Mouse (Mus musculus) heart, embryonic 11.5 days (tissue): ENCODE results near the gene Tcam1. TPM values are rescaled to one million over a fixed set of nuclear protein-coding genes. Genes with fewer than 3 reads are reported as not detected.

Source experiments
- ATAC-seq: fragments of 200-750 bp; cut with Nextera tagmentation; replicated peaks from 2 replicates; pipeline ENCODE4 v1.8.0; 2017; ENCODE audit warnings: moderate library complexity; ENCODE audit not compliant: insufficient number of reproducible peaks, low FRiP score, low TSS enrichment
- H3K27ac ChIP-seq: fragments of 300-500 bp; sonication (generic); 2 replicates; pipeline ENCODE4 v1.5.1; 2014; ENCODE audit warnings: mild to moderate bottlenecking, low read depth, low read length
- H3K27me3 ChIP-seq: fragments of 300-500 bp; sonication (generic); 2 replicates; pipeline ENCODE4 v1.6.1; 2014; ENCODE audit warnings: mild to moderate bottlenecking, low read length, mixed read lengths; ENCODE audit not compliant: control insufficient read depth, insufficient read depth
- H3K36me3 ChIP-seq: fragments of 300-500 bp; sonication (generic); 2 replicates; pipeline ENCODE4 v1.6.1; 2014; ENCODE audit warnings: mild to moderate bottlenecking, low read length, moderate library complexity, mixed read lengths; ENCODE audit not compliant: control insufficient read depth, insufficient read depth
- H3K4me1 ChIP-seq: fragments of 300-500 bp; sonication (generic); 2 replicates; pipeline ENCODE4 v1.6.1; 2014; ENCODE audit warnings: low read length; ENCODE audit not compliant: control insufficient read depth, insufficient read depth
- H3K4me2 ChIP-seq: fragments of 300-500 bp; sonication (generic); 2 replicates; pipeline ENCODE4 v1.6.1; 2014; ENCODE audit warnings: mild to moderate bottlenecking, moderate library complexity
- H3K4me3 ChIP-seq: fragments of 300-500 bp; sonication (generic); 2 replicates; pipeline ENCODE4 v1.5.1; 2014; ENCODE audit warnings: low read depth, low read length
- H3K9ac ChIP-seq: fragments of 300-500 bp; sonication (generic); 2 replicates; pipeline ENCODE4 v1.6.1; 2014; ENCODE audit warnings: mild to moderate bottlenecking, low read depth, low read length, moderate library complexity
- H3K9me3 ChIP-seq: fragments of 300-500 bp; sonication (generic); replicated peaks from 2 replicates; pipeline ENCODE4 v1.6.1; 2016; ENCODE audit warnings: low read length; ENCODE audit not compliant: control insufficient read depth
- WGBS: fragments of 180-500 bp; shearing (Covaris S2); extraction: QIAGEN DNeasy Blood & Tissue Kit; methylation state at CpG from one replicate; pipeline ENCODE4 v1.1.7; 2014; ENCODE audit not compliant: insufficient replicate concordance; 5-methylcytosine and 5-hydroxymethylcytosine counted together
- polyA plus RNA-seq: library from polyadenylated mRNA; unstranded; fragments of >200 nt; fragmentation: Nextera tagmentation; extraction: Ambion mirVana; gene quantifications from 2 replicates; pipeline ENCODE4 v1.2.1, GENCODE M21; 2014

Tcam1 gene
- polyA plus RNA-seq, 1 experiment from 2014 or later = 0.13 TPM

DNA sequence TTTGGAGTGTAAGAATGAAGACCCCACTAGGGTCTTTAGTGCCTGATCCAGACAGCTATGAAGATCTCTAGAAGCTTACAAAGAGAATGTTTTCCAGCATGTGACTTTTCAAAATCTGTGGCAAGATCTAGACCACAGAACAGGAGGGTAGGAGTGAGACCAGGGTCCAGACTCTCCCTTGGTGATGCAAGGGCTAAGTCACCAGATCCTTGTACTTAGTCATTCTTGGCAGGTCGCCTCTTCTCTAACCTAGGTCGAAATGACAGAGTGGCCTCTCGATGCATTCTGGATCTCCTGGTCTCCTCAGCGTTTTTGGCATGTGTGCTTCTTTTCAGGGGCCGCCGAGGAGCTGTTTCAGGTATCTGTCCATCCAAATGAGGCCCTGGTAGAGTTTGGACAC lies 6.0 kb downstream of the Tcam1 start:
- H3K4me1 ChIP-seq = no peaks in the 10 kb centered on the region
- H3K9ac ChIP-seq = no peak overlapping the region
- H3K36me3 ChIP-seq = no peaks in the 10 kb centered on the region
- whole genome bisulfite sequencing = 81% methylated on average over 6 of the region's 6 CpGs
- no peaks in the 10 kb centered on the region for H3K9me3 ChIP-seq
- H3K27me3 ChIP-seq = no peaks in the 10 kb centered on the region
- ATAC-seq = no peak
- no peak overlapping the region for H3K4me2 ChIP-seq
- no peak overlapping the region for H3K4me3 ChIP-seq
- H3K27ac ChIP-seq = no peak overlapping the region

DNA sequence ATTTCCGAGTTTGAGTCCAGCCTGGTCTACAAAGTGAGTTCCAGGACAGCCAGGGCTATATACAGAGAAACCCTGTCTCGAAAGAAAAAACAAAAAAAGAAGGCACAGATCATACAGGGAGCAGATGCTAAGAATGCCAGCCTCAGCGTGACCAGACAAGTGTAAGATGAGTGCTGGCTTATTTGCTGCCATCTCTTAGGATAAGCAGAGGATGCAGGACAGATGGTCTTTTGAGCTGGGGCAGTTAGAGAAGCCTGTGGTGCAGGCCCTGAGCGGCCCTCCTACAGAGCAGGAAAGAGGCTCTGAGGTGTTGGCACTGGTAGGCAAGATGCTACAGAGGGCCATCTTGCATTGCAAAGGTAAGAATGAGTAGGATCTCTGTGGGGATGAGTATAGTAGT lies 6.9 kb downstream of the Tcam1 start:
- WGBS = 74% methylated on average over 4 of the region's 4 CpGs
- no peak overlapping the region for H3K4me3 ChIP-seq
- no peaks in the 10 kb centered on the region for H3K36me3 ChIP-seq
- no peak for ATAC-seq
- no peak overlapping the region for H3K9ac ChIP-seq
- no peaks in the 10 kb centered on the region for H3K27me3 ChIP-seq
- no peak overlapping the region for H3K27ac ChIP-seq
- no peak overlapping the region for H3K4me2 ChIP-seq
- no peaks in the 10 kb centered on the region for H3K9me3 ChIP-seq
- H3K4me1 ChIP-seq = no peaks in the 10 kb centered on the region

DNA sequence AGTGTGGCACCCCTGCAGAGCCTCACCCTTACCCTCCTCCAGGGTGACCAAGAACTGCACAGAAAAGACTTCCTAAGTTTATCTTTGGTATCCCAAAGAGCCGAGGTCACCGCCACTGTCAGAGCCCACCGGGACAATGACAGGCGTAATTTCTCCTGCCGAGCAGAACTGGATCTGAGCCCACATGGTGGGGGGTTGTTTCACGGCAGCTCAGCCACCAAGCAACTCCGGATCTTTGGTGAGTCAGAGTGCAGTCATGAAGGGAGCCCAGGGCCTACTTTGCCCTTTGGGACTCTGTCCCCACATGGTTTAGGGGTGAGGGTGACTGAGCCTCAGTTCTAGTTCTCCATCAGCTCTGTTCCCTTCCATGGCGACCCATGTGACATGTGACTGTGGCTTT lies 7.7 kb downstream of the Tcam1 start:
- no peaks in the 10 kb centered on the region for H3K4me1 ChIP-seq
- no peak overlapping the region for H3K9ac ChIP-seq
- no peak overlapping the region for H3K4me3 ChIP-seq
- H3K4me2 ChIP-seq = no peak overlapping the region
- no peak for ATAC-seq
- H3K9me3 ChIP-seq = no peaks in the 10 kb centered on the region
- no peak overlapping the region for H3K27ac ChIP-seq
- H3K27me3 ChIP-seq = no peaks in the 10 kb centered on the region
- H3K36me3 ChIP-seq = no peaks in the 10 kb centered on the region
- WGBS = 65% methylated on average over 8 of the region's 8 CpGs

DNA sequence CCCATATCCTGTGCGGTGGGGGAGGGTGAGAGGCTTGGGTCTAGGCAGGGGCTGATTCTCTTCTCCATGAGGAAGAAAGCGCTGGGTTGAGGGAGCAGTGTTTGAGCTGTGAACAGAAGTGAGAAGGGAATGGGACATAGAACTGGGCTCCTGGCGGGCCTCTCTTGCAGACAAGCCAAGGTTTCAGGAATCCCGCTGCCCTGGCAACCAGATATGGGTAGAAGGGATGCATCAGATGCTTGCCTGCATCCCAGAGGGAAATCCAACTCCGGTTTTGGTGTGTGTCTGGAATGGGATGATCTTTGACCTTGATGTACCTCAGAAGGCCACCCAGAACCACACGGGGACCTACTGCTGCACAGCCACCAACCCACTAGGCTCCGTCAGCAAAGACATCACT lies 9.7 kb downstream of the Tcam1 start:
- Histone ChIP-seq H3K36me3 (no peaks in the 10 kb centered on the region), H3K9ac (no peak overlapping the region), H3K9me3 (no peaks in the 10 kb centered on the region), H3K27ac (no peak overlapping the region), H3K4me1 (peaks cover 3% of the 10 kb centered on the region; the same call in 1 of the 2 replicates), H3K4me2 (no peak overlapping the region), H3K4me3 (no peak overlapping the region), H3K27me3 (no peaks in the 10 kb centered on the region)
- ATAC-seq = no peak
- WGBS = 75% methylated on average over 7 of the region's 7 CpGs

DNA sequence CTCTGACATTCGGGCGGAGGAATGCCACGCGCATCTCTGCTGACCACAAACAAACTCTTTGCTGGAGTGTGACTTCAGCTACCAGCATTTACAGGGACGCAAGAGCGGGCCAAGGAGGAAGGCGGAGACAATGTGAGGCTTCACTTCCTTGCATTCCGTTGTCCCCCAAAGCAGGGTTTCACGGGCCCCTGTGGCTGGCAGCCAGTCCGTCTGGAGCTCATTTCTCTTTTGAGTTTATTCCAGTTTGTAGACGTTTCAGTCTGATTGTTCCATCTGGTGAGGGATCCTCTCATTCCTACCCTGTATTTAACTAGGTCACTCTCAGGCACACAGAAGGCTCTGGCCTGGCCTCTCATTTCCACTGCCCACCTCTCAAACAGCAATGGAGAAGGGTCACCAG lies 10.5 kb downstream of the Tcam1 start:
- 73% methylated on average over 11 of the region's 11 CpGs for WGBS
- no peak overlapping the region for H3K4me2 ChIP-seq
- no peaks in the 10 kb centered on the region for H3K27me3 ChIP-seq
- no peak for ATAC-seq
- no peak overlapping the region for H3K9ac ChIP-seq
- no peak overlapping the region for H3K27ac ChIP-seq
- no peak overlapping the region for H3K4me3 ChIP-seq
- no peaks in the 10 kb centered on the region for H3K36me3 ChIP-seq
- peaks cover 3% of the 10 kb centered on the region; the same call in 1 of the 2 replicates for H3K4me1 ChIP-seq
- no peaks in the 10 kb centered on the region for H3K9me3 ChIP-seq

DNA sequence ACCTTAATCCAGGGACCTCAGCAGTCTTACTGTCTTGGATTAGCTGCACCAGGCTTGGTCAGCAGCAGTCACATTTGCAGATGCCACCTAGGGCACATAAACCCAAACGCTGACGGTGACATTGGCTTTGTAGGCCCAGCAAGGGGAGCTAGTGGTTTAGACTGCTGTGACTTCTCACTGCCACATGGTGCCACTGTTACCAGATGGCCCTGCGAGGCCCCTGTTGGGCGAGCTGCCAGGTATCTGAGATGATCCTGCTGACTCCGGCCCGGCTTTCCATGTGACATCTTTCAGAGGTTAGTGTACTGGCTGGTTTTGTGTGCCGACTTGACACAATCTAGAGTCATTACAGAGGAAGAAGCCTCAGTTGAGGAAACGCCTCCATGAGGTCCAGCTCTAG lies 12.9 kb downstream of the Tcam1 start:
- Histone ChIP-seq H3K9ac (no peak overlapping the region), H3K4me1 (peaks cover 3% of the 10 kb centered on the region; the same call in 1 of the 2 replicates), H3K27me3 (no peaks in the 10 kb centered on the region), H3K4me2 (no peak overlapping the region), H3K4me3 (no peak overlapping the region), H3K9me3 (no peaks in the 10 kb centered on the region), H3K27ac (no peak overlapping the region), H3K36me3 (no peaks in the 10 kb centered on the region)
- no peak for ATAC-seq
- WGBS = 49% methylated on average over 8 of the region's 8 CpGs

DNA sequence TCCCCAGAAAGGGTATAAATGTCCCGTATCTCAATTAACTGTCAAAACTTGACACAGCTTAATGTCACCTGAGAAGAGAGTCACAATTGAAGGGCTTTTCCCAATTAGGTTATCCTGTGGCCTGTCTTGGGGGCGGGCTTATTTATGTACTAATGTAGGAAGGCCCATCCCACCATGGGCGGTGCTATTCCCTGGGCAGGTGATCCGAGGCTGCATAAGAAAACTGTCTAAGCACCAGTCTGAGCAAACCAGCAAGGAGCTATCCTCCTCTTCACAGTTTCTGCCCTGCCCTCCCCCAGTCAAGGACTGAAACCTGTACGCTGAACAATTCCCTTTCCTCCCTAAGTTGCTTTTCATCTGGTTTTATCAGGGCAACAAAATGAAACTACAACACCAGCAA lies 13.9 kb downstream of the Tcam1 start:
- ATAC-seq = no peak
- no peaks in the 10 kb centered on the region for H3K27me3 ChIP-seq
- no peak overlapping the region for H3K27ac ChIP-seq
- no peak overlapping the region for H3K4me3 ChIP-seq
- 83% methylated on average over 5 of the region's 5 CpGs for WGBS
- no peaks in the 10 kb centered on the region for H3K9me3 ChIP-seq
- no peak overlapping the region for H3K9ac ChIP-seq
- H3K4me2 ChIP-seq = no peak overlapping the region
- peaks cover 3% of the 10 kb centered on the region; the same call in 1 of the 2 replicates for H3K4me1 ChIP-seq
- H3K36me3 ChIP-seq = no peaks in the 10 kb centered on the region

DNA sequence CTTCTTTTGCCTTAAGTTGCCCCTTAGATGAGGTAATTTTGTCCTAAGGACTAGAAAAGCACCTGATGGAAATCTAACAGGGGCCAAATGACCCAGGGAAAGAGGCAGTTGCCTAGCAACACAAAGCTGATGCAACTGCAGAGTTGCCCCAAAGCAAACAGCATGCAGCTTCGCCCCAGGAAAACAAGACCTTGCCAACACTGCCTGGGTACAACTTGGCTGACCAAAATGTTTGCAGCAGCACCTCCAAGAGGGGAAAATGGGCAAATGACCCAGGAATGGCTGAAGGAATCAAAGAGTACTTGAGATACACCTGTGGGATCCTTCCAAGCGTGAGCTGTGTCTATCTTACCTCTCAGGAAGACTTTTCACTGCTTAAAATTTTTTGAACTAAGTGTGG lies 15.4 kb downstream of the Tcam1 start:
- H3K36me3 ChIP-seq = no peaks in the 10 kb centered on the region
- H3K4me1 ChIP-seq = peaks cover 3% of the 10 kb centered on the region; the same call in 1 of the 2 replicates
- H3K9me3 ChIP-seq = no peaks in the 10 kb centered on the region
- no peak overlapping the region for H3K9ac ChIP-seq
- 76% methylated on average over 2 of the region's 2 CpGs for WGBS
- no peak overlapping the region for H3K4me3 ChIP-seq
- H3K27me3 ChIP-seq = no peaks in the 10 kb centered on the region
- no peak for ATAC-seq
- no peak overlapping the region for H3K4me2 ChIP-seq
- H3K27ac ChIP-seq = no peak overlapping the region

DNA sequence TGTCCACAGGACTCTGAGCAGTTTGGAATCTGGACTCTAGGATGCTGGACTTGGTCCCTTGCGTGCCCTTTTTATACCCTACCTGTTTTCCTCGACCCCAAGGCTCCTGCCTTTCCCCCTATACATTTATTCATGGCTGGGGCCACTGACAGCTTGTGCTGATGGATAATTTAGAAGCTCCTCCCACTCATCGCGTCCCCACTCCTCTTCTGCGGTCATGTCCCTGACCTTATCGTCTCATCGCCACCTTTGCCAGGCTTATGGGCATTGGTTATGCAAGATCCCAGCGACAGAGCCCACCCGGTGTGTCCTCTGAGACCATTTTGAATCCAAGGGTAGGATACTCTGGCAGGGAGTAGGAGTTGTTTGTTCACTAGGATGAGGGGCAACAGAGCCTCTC lies 25.3 kb downstream of the Tcam1 start, which contains the start of gene Gh:
Gene Gh (minus strand): TSS at position 101 of the 400 bp plus-strand sequence.
- Histone ChIP-seq H3K27me3 (no peaks in the 10 kb centered on the region), H3K9ac (no peak within 1 kb of the TSS), H3K4me3 (no peak within 1 kb of the TSS), H3K4me2 (no peak within 1 kb of the TSS), H3K36me3 (no peaks in the 10 kb centered on the region), H3K27ac (no peak within 1 kb of the TSS), H3K4me1 (no peaks in the 10 kb centered on the region), H3K9me3 (no peaks in the 10 kb centered on the region)
- 76% methylated on average over 9 of the region's 9 CpGs for WGBS
- ATAC-seq = no peak
